Mouse (Mus musculus) heart, adult 18-20 months (tissue): ENCODE results near the gene Fdx1l. TPM values are rescaled to one million over a fixed set of nuclear protein-coding genes. Genes with fewer than 3 reads are reported as not detected.
"Not testable (repeated sequence)": the region's sequence is repeated elsewhere in the genome, so short reads cannot be mapped to it uniquely, and the experiment has no call there.

ENCODE experiments used
- DNase-seq, 2 experiments: peaks; one replicate each; pipeline ENCODE4 v3.0.0; 2021 to 2022; ENCODE audit warnings: mixed read lengths in 1 of 2
- total RNA-seq, 2 experiments: library from RNA; stranded (reverse); gene quantifications; 2 replicates each; pipeline ENCODE4 v1.2.3; 2021

Gene Fdx1l
- total RNA-seq, 2 experiments from 2014 or later, result 39.1 to 48.3 TPM

- no peak for DNase-seq
Observed at GRCm38 (mm10) chr9:21074173-21074572, 759 bp upstream of the Fdx1l start.

- DNase-seq, result no peak
Observed at GRCm38 (mm10) chr9:21072641-21073040, 773 bp downstream of the Fdx1l start.

- DNase-seq, result no peak
Observed at GRCm38 (mm10) chr9:21067006-21067684, 6.3 kb downstream of the Fdx1l start, which contains the start of gene Zglp1. Zglp1 (minus strand) TSS chr9:21067093.

DNA sequence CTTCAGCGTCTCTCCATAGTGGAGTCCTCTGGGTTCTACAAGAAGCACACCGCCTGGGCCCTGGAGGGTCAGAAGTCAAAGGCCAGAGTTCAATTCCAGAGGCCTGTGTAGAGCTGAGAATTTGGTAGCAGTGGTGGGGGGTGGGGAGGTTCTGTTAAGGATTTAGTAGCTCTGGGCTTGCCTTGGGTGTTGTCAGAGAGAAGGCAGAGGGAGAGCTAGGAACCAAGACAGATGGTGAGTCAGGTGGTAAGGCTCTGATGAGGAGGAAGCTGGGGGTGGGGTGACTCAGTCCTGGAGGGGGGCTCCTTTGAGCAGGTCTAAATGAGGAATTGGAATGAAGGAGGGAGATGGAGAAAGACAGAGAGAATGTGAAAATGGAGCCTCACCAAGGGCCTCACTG, 10.5 kb downstream of the Fdx1l start:
- DNase-seq, result no peak

DNA sequence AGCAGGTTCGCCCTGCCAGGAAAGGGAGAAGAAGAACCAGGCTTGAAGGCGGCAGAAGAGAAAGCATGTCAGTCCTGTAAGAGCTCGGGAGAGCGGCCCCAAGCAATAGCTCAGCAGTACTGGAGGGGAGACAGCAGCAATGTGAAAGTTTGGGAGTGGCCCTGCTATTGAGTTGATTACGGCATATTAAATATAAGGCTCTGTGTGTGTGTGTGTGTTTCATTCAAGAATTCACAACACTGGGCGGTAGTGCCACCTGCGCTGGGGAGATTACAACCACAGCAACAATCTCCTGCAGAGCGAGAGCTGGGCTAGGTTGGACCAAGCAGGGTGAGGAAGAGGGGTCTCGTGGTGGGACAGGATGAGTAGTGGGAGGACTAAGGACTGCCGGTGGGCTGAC, 21.8 kb downstream of the Fdx1l start:
- DNase-seq, result no peak

DNA sequence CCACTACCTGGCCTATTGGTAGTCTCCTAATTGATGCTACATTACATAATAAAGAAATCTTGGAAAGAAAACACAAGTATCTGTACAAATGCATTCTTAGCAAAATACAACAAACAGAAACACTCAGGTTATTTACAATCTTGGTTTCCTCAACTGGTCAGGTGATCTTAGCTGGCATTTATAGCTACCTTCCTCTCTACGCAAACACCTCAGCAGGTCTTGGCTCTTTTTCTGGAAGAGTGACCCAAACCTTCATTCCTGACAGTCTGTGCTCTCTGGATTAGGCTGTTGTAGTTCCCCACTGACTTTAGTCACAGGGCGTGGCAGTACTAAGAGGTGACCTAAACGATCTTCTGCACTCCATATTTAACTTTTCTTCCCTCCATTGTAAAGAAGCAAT, 28.2 kb downstream of the Fdx1l start:
- no peak for DNase-seq

- not testable (repeated sequence) for DNase-seq
Observed at GRCm38 (mm10) chr9:21044785-21045184, 28.6 kb downstream of the Fdx1l start.

DNA sequence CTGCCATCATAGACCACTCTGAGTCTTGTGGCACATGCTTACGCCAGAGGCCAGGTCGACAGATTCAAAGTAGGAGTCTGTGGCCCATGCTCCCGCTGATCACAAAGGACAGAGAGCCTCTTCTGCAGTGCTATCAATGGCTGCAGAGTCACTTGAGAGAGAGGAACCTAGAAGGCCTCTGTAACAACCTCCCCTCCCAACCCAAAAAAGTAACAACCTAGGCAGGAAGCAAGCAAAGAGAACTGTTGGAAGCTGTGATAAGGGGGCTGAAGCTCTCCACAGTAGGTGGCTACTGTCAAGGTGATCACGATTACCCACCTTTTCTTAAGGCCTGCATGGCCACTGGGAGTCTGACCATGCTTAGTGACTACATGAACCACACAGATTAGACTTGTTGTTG, 29.9 kb downstream of the Fdx1l start:
- DNase-seq, result no peak

- no peak for DNase-seq
Observed at GRCm38 (mm10) chr9:21041308-21041707, 32.1 kb downstream of the Fdx1l start.

DNA sequence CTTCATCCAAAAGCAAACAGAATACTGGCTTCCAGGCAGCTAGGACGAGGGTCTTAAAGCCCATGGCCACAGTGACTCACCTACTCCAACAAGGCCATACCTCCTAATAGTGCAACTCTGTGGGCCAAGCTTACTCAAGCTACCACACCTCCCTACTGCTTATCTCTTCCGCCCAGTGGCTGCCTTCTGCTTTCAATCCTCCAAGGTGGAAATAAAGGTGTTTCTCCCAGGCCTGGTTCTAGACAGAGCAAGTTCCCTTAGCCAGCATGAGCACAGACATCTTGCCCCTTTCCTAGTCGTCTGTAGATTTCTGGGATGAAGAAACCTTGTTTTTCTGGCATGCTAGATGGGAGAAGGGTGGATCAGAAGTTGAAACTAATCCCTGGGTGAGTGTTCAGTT, 33.6 kb downstream of the Fdx1l start:
- DNase-seq, result no peak

DNA sequence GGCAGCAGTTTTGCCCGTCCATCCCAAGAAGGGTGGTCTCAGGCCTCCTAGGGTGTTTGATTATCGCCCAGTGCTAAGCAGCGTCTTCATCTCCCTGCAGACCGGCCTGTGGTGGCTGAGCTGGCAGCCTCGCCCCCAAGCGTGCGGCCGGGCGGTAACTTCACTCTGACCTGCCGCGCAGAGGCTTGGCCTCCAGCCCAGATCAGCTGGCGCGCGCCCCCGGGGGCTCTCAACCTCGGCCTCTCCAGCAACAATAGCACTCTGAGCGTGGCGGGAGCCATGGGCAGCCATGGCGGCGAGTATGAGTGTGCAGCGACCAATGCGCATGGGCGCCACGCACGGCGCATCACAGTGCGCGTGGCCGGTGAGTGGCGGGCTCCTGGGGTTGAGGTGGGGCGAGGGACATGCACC, 35.9 kb downstream of the Fdx1l start:
- DNase-seq, result peak in 1 of 2 experiments; percentile 43

- no peak for DNase-seq
Observed at GRCm38 (mm10) chr9:21036666-21037065, 36.7 kb downstream of the Fdx1l start.

- no peak for DNase-seq
Observed at GRCm38 (mm10) chr9:21036161-21036560, 37.3 kb downstream of the Fdx1l start.

- DNase-seq, result no peak
Observed at GRCm38 (mm10) chr9:21035586-21035985, 37.8 kb downstream of the Fdx1l start.

DNA sequence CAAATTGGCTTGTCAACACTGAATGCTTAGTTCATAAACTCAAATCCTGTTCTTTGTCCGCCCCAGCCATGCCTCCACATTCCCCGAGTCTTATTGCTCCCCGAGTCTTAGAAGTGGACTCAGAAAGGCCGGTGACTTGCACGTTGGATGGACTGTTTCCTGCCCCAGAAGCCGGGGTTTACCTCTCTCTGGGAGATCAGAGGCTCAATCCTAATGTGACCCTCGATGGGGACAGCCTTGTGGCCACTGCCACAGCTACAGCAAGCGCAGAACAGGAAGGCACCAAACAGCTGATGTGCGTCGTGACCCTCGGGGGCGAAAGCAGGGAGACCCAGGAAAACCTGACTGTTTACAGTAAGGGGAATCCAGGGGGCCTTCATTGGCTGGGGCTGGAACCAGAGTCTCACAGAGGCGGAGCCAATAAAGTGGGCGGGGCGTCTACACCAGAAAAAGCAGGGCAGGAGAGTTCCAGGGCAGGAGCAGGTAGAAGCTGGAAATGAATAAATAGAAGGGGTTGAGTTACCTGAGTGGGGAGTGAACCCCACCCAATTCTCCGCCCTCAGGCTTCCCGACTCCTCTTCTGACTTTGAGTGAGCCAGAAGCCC, 38.8 kb downstream of the Fdx1l start:
- DNase-seq, result no peak

GRCm38 (mm10) chr9:21033136-21033535, 40.3 kb downstream of the Fdx1l start:
- peak; percentile 91 to 92 for DNase-seq

DNA sequence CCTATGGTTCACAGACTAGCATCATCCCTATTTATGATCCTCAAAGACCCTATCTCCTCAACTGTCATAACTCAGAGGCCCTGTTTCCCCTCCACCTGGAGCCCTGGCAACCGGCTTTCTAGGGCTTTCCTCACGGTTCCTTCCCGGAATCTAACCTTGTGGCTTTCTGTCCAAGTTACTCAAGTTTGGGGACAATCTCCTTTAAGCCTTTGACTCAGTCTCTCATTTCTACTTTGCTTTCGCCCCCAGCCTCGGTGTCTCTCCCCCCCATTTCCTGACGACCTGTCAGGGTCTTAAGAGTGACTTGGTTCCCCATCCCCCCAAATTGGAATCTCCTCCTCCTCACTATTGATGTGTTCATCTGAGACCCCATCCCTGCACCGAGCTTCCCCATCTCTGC, 40.9 kb downstream of the Fdx1l start:
- no peak for DNase-seq

DNA sequence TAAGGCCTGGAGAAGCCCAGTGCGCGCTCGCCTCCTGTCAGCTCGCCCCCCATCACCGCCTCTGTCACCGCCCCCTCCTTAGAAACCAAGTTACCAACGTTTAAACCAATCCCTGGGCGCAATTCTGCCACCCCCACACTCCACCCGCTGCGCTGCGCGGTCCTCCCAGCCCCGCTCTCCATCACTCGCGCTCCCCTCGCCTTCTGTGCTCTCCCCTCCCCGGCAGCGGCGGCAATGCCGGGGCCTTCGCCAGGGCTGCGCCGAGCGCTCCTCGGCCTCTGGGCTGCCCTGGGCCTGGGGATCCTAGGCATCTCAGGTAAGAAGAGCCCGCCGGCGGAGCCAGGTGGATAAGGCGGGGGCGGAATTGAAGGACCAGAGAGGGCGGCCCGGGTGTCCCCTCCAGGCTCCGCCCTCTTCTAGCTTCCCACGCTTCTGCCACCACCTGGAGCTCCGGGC, 41.5 kb downstream of the Fdx1l start, which contains the start of gene Icam5:
Gene Icam5 (plus strand): TSS at position 178 of the 456 bp plus-strand sequence.
- DNase-seq, result no peak

- DNase-seq, result peak; percentile 78 to 82
Observed at GRCm38 (mm10) chr9:21031251-21031895, 42.0 kb downstream of the Fdx1l start.

DNA sequence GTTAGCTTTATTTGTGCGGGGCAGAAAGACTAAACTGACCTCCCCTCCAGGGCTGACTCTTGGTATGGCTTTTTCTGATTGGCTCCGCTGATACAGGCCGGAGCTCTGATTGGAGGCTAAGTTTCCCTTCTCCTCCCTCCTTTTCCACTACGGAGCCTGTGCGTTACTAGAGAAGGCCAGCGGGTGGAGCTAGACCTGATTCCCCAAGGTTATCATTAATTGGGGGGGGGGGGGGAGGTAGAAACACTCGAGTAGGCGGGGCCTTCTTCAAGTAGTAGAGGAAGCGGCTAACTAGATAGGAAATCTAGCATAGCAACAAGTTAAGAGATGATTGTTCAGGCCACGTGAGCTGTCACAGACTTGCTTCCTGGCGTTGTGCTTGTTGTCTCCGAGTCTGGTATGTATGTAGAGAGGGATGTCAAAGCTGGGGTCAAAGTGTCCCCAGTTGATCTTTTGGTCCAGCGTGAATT, 42.6 kb downstream of the Fdx1l start:
- peak; percentile 88 to 94 for DNase-seq

- DNase-seq, result no peak
Observed at GRCm38 (mm10) chr9:21030055-21030600, 43.3 kb downstream of the Fdx1l start.

DNA sequence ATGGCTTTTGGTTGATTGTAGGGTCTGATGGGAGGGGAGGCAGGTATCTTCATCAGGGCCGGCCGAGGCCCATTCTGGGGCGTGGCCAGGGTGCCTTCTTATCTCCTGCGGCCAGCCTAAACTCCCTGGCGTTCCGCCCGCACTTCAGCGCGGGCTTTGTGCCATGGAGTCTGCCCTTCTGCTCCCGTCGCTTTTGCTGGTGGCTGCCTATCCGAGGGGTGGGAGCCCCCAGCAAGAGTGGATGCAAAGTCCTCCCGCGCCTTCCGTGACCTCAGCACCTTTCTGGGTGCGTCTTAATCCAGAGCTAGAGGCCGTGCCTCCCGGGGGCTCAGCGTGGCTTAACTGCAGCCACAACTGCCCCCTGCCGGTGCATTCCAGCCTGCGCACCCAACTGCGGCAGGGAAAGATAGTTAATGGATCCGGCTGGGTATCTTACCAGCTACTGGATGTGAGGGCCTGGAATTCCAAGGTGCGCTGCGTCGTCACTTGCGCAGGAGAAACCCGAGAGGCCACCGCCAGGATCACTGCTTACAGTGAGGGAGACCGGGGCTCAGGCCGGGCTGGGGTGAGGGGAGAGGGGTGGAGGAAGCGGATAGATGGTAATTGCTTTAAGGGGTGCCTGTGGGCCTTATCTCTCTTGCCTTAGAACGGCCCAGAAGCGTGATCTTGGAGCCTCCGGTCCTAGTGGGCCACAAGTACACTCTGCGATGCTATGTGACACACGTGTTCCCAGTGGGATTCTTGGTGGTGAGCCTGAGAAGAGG, 43.9 kb downstream of the Fdx1l start, which contains the start of gene Icam4:
Gene Icam4 (plus strand): TSS at position 83 of the 764 bp plus-strand sequence.
- DNase-seq, result peak; percentile 86 to 91
